Mouse (Mus musculus) heart, adult 2 months (tissue): Measurements from ENCODE around the gene Fkbp10.

Source experiments
- CTCF ChIP-seq: fragments of 200-600 bp; IDR thresholded peaks from 2 replicates; pipeline ENCODE4 v1.8.1; 2022; ENCODE audit warnings: antibody characterized with exemption, mild to moderate bottlenecking, moderate library complexity
- EP300 ChIP-seq: fragments of 200-500 bp; IDR thresholded peaks from 2 replicates; pipeline ENCODE4 v1.6.1; 2011; ENCODE audit warnings: low read depth, low read length, control low read depth; ENCODE audit not compliant: insufficient read depth
- POLR2A ChIP-seq: fragments of 200-500 bp; IDR thresholded peaks from 2 replicates; pipeline ENCODE4 v1.6.1; 2011; ENCODE audit warnings: mild to moderate bottlenecking, low read depth, low read length, control low read depth; ENCODE audit not compliant: insufficient read depth

DNA sequence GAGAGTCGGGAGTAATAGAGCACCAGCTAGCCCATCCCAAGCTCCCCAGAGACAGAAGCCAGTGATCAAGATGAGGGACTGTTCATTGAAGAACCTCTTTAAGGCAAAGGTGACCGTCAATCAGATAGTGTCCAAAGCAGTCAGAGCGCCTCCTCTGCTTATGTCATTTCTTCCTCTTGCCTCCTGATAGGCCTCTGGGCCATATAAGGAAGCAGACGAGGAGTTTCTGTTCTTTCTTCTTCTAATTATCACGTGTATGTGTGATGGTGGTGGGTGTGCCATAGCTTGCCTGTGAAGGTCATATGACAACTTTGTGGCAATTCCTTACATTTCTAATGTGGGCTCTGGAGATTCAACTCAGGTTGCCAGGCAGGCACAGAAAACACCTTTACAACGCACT is 14.7 kb upstream of the Fkbp10 start:
- TF ChIP-seq POLR2A, result no peak
- TF ChIP-seq CTCF, result no peak
- no peak for TF ChIP-seq EP300
